Mouse (Mus musculus) CH12.LX (cell line): Measurements from ENCODE around the gene Msi2. TPM values are rescaled to one million over a fixed set of nuclear protein-coding genes. Genes with fewer than 3 reads are reported as not detected.

Experiments used
- DNase-seq: peaks from one replicate; pipeline ENCODE4 v3.0.0-alpha.2; 2013; ENCODE audit errors: extremely low read depth
- H3K27ac ChIP-seq: 2 replicates; pipeline ENCODE4 v1.5.1; 2012; ENCODE audit warnings: low read depth, mild to moderate bottlenecking, control low read depth, moderate library complexity; ENCODE audit not compliant: insufficient read depth
- H3K27me3 ChIP-seq: replicated peaks from 2 replicates; pipeline ENCODE3; 2012; ENCODE audit warnings: inconsistent platforms
- H3K36me3 ChIP-seq, 2 experiments: replicated peaks in 1 of 2; 2 replicates each; pipeline versions ENCODE3 to v1.6.1; 2012; ENCODE audit warnings: inconsistent platforms in 1 of 2, low read length in 1 of 2, mild to moderate bottlenecking in 1 of 2, mixed read lengths in 1 of 2, moderate library complexity in 1 of 2; ENCODE audit not compliant: control insufficient read depth in 1 of 2, insufficient read depth in 1 of 2
- H3K4me1 ChIP-seq, 2 experiments: 2 replicates each; pipeline ENCODE4 v1.6.1; 2012; ENCODE audit warnings: inconsistent platforms in 1 of 2, moderate library complexity in 1 of 2; ENCODE audit not compliant: insufficient read depth in 2 of 2, control insufficient read depth in 1 of 2
- H3K4me2 ChIP-seq: 2 replicates; pipeline ENCODE4 v1.6.1; 2012; ENCODE audit warnings: low read depth, mild to moderate bottlenecking, control low read depth; ENCODE audit not compliant: poor library complexity, insufficient read depth, severe bottlenecking
- H3K4me3 ChIP-seq, 3 experiments: fragments of 150-350 bp in 1 of 3; sonication (generic) in 1 of 3; replicated peaks in 1 of 3; 2 replicates each; pipeline versions ENCODE3 to v1.5.1; 2011 to 2012; ENCODE audit warnings: low read depth in 2 of 3, low read length in 2 of 3, mild to moderate bottlenecking in 2 of 3, moderate library complexity in 2 of 3, control low read depth in 1 of 3, improper control_type of control experiment in 1 of 3, inconsistent platforms in 1 of 3, mixed read lengths in 1 of 3; ENCODE audit not compliant: poor library complexity in 1 of 3
- H3K79me2 ChIP-seq: replicated peaks from 2 replicates; pipeline ENCODE4 v1.6.1; 2012; ENCODE audit warnings: mild to moderate bottlenecking, moderate library complexity; ENCODE audit not compliant: control insufficient read depth, poor library complexity, insufficient read depth, severe bottlenecking; ENCODE audit errors: extremely low read depth
- H3K9ac ChIP-seq: 2 replicates; pipeline ENCODE4 v1.6.1; 2012; ENCODE audit warnings: low read depth, mild to moderate bottlenecking, control low read depth, moderate library complexity; ENCODE audit not compliant: insufficient read depth
- H3K9me3 ChIP-seq: replicated peaks from 2 replicates; pipeline ENCODE3; 2012; ENCODE audit warnings: low read length, inconsistent platforms, mixed read lengths
- BHLHE40 ChIP-seq: IDR thresholded peaks from 2 replicates; pipeline ENCODE4 v1.6.1; 2011; ENCODE audit warnings: mild to moderate bottlenecking, low read depth, low read length, improper control_type of control experiment
- CTCF ChIP-seq, 2 experiments: IDR thresholded peaks in 1 of 2; conservative IDR thresholded peaks in 1 of 2; 2 replicates each; pipeline ENCODE4 v1.5.1; 2011 to 2012; ENCODE audit warnings: low read depth in 2 of 2, low read length in 2 of 2, improper control_type of control experiment in 1 of 2, inconsistent platforms in 1 of 2, mild to moderate bottlenecking in 1 of 2, moderate library complexity in 1 of 2
- EP300 ChIP-seq: IDR thresholded peaks from 2 replicates; pipeline ENCODE4 v1.6.1; 2011; ENCODE audit warnings: low read length, improper control_type of control experiment
- GABPA ChIP-seq: IDR thresholded peaks from 2 replicates; pipeline ENCODE4 v1.6.1; 2012; ENCODE audit warnings: low read depth, low read length, improper control_type of control experiment, inconsistent platforms; ENCODE audit not compliant: insufficient replicate concordance
- HCFC1 ChIP-seq: IDR thresholded peaks from 2 replicates; pipeline ENCODE4 v1.6.1; 2012; ENCODE audit warnings: low read depth, mild to moderate bottlenecking, inconsistent platforms, low read length, improper control_type of control experiment
- IRF4 ChIP-seq: IDR thresholded peaks from 2 replicates; pipeline ENCODE4 v1.6.1; 2014; ENCODE audit warnings: low read depth, mild to moderate bottlenecking, inconsistent platforms, low read length, improper control_type of control experiment
- JUN ChIP-seq: IDR thresholded peaks from 2 replicates; pipeline ENCODE4 v1.6.1; 2011; ENCODE audit warnings: low read depth, mild to moderate bottlenecking, low read length, improper control_type of control experiment, moderate library complexity; ENCODE audit not compliant: insufficient read depth
- JUND ChIP-seq: conservative IDR thresholded peaks from 2 replicates; pipeline ENCODE4 v1.6.1; 2011; ENCODE audit warnings: low read depth, low read length, improper control_type of control experiment
- KAT2A ChIP-seq: IDR thresholded peaks from 2 replicates; pipeline ENCODE4 v1.6.1; 2012; ENCODE audit warnings: low read length, improper control_type of control experiment, inconsistent platforms; ENCODE audit not compliant: insufficient replicate concordance
- MEF2A ChIP-seq: IDR thresholded peaks from 2 replicates; pipeline ENCODE4 v1.6.1; 2014; ENCODE audit warnings: low read depth, mild to moderate bottlenecking, inconsistent platforms, low read length, improper control_type of control experiment, borderline replicate concordance
- MXI1 ChIP-seq: IDR thresholded peaks from 2 replicates; pipeline ENCODE4 v1.6.1; 2011; ENCODE audit warnings: mild to moderate bottlenecking, low read depth, low read length, improper control_type of control experiment
- MYC ChIP-seq: IDR thresholded peaks from 2 replicates; pipeline ENCODE4 v1.6.1; 2011; ENCODE audit warnings: low read depth, mild to moderate bottlenecking, improper control_type of control experiment, low read length
- NELFE ChIP-seq: IDR thresholded peaks from 2 replicates; pipeline ENCODE4 v1.6.1; 2011; ENCODE audit warnings: low read depth, low read length, improper control_type of control experiment
- POLR2A ChIP-seq: IDR thresholded peaks from 2 replicates; pipeline ENCODE4 v1.6.1; 2011; ENCODE audit warnings: low read depth, mild to moderate bottlenecking, improper control_type of control experiment, low read length
- POLR2AphosphoS2 ChIP-seq: IDR thresholded peaks from 2 replicates; pipeline ENCODE4 v1.6.1; 2011; ENCODE audit warnings: low read depth, low read length, improper control_type of control experiment
- RAD21 ChIP-seq: IDR thresholded peaks from 2 replicates; pipeline ENCODE4 v1.6.1; 2011; ENCODE audit warnings: low read depth, mild to moderate bottlenecking, low read length, improper control_type of control experiment, moderate library complexity
- RCOR1 ChIP-seq: conservative IDR thresholded peaks from 2 replicates; pipeline ENCODE4 v1.6.1; 2012; ENCODE audit warnings: low read depth, mild to moderate bottlenecking, inconsistent platforms, low read length, improper control_type of control experiment
- SMC3 ChIP-seq: IDR thresholded peaks from 2 replicates; pipeline ENCODE4 v1.6.1; 2011; ENCODE audit warnings: low read depth, low read length, improper control_type of control experiment
- TCF12 ChIP-seq: IDR thresholded peaks from 2 replicates; pipeline ENCODE4 v1.6.1; 2014; ENCODE audit warnings: low read depth, mild to moderate bottlenecking, inconsistent platforms, low read length, improper control_type of control experiment
- USF2 ChIP-seq: conservative IDR thresholded peaks from 2 replicates; pipeline ENCODE4 v1.6.1; 2011; ENCODE audit warnings: low read depth, low read length, improper control_type of control experiment
- ZC3H11A ChIP-seq: IDR thresholded peaks from 2 replicates; pipeline ENCODE4 v1.6.1; 2012; ENCODE audit warnings: low read depth, mild to moderate bottlenecking, inconsistent platforms, low read length, improper control_type of control experiment
- ZKSCAN1 ChIP-seq: IDR thresholded peaks from 2 replicates; pipeline ENCODE4 v1.6.1; 2012; ENCODE audit warnings: low read depth, inconsistent platforms, low read length, improper control_type of control experiment, borderline replicate concordance
- ZMIZ1 ChIP-seq: IDR thresholded peaks from 2 replicates; pipeline ENCODE4 v1.6.1; 2012; ENCODE audit warnings: low read depth, mild to moderate bottlenecking, inconsistent platforms, low read length, improper control_type of control experiment
- ZNF384 ChIP-seq: IDR thresholded peaks from 2 replicates; pipeline ENCODE4 v1.6.1; 2012; ENCODE audit warnings: low read depth, low read length, improper control_type of control experiment, inconsistent platforms
- dilution Hi-C: fragments of 300-500 bp; cut with MboI; formaldehyde crosslinking; loops from 2 replicates; pipeline ENCODE4 v1.14.3; 2020; ENCODE audit warnings: low sequenced_read_pairs; ENCODE audit not compliant: extremely low pct_unique_long_range_greater_than_20kb, extremely low pct_ligation_motif_present
- in situ Hi-C: fragments of 300-500 bp; cut with MboI; formaldehyde crosslinking; loops from 3 replicates; pipeline ENCODE4 v1.14.3; 2019; ENCODE audit warnings: low sequenced_read_pairs, low pct_ligation_motif_present, low pct_unique_long_range_greater_than_20kb, mixed read lengths
- polyA plus RNA-seq: library from polyadenylated mRNA; unstranded; fragments of >175 nt; gene quantifications from 2 replicates; pipeline ENCODE4 v1.2.1, GENCODE M21; 2012; ENCODE audit warnings: low read depth; ENCODE audit not compliant: insufficient read length
- total RNA-seq, 2 experiments: library from RNA; depleted of rRNA; stranded (reverse); fragments of 300-350 nt in 1 of 2; fragments of >200 nt in 1 of 2; gene quantifications; 2 replicates each; pipeline ENCODE4 v1.2.3; 2012 to 2014

Msi2 gene
- total and polyA plus RNA-seq, 3 experiments = 40.3 to 73.1 (median 52.6) TPM

- Histone ChIP-seq H3K4me2 (no peak overlapping the region), H3K9ac (no peak overlapping the region), H3K36me3 (peaks cover 28 to 71% of the 10 kb centered on the region in 2 experiments), H3K9me3 (no peaks in the 10 kb centered on the region), H3K27ac (no peak overlapping the region), H3K79me2 (no peaks in the 10 kb centered on the region), H3K4me3 (no peak overlapping the region), H3K4me1 (peaks cover 3 to 15% of the 10 kb centered on the region in 2 experiments; a peak in 3 of 4 replicates), H3K27me3 (no peaks in the 10 kb centered on the region)
- TF ChIP-seq HCFC1 = no peak
- TF ChIP-seq SMC3 = no peak
- TF ChIP-seq BHLHE40 = no peak
- no peak for TF ChIP-seq USF2
- no peak for TF ChIP-seq IRF4
- no peak for TF ChIP-seq RCOR1
- dilution Hi-C loops = no loop called here
- peak; percentile 39 for DNase-seq
- in situ Hi-C loops = no loop called here
These were observed 370.3 kb downstream of the Msi2 start for GRCm38 (mm10) chr11:88348056-88348455.

- Histone ChIP-seq H3K4me1 (peaks cover 3 to 15% of the 10 kb centered on the region in 2 experiments; a peak in 3 of 4 replicates), H3K27me3 (no peaks in the 10 kb centered on the region), H3K4me2 (no peak overlapping the region), H3K27ac (no peak overlapping the region), H3K36me3 (peaks cover 19 to 59% of the 10 kb centered on the region in 2 experiments), H3K4me3 (no peak overlapping the region)
- DNase-seq = no peak
- dilution Hi-C loops = no loop called here
- TF ChIP-seq ZNF384 (no peak), GABPA (no peak), JUN (no peak), JUND (no peak), MEF2A (no peak), KAT2A (no peak), TCF12 (no peak), HCFC1 (no peak), POLR2A (no peak)
- TF ChIP-seq, all 38 proteins: peak for 0
- in situ Hi-C loops = no loop called here
- Histone ChIP-seq H3K79me2 (no peaks in the 10 kb centered on the region), H3K9ac (no peak overlapping the region), H3K9me3 (no peaks in the 10 kb centered on the region)
These were observed 372.2 kb downstream of the Msi2 start for GRCm38 (mm10) chr11:88346066-88346465.

DNA sequence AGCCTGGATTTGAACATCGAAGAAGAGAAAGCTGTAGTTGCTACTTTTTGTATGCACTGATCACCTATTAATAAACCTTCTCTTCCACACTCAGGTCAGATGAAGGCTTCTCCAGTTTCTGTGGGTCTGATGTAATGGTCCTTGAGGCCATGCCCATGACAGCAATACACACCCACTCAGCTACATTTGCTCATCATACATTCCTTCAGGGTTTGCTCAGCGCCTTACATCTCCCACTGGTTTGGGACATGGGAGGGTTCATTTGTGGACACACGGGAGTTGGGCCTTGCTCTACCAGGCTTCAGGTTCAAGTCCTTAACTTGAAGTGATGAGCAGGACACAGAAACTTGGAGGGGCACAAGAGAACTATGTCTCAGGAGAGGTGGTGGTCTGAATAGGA lies 380.4 kb downstream of the Msi2 start:
- TF ChIP-seq RCOR1 = no peak
- TF ChIP-seq POLR2AphosphoS2 = no peak
- TF ChIP-seq TCF12 = no peak
- no peak for TF ChIP-seq SMC3
- no peak for TF ChIP-seq ZKSCAN1
- no peak for TF ChIP-seq POLR2A
- no peak for TF ChIP-seq EP300
- no peak for TF ChIP-seq GABPA
- TF ChIP-seq CTCF (conservative IDR thresholded peaks at IDR 0.05 in 1 of 2, IDR thresholded peaks at IDR 0.05 in 1 of 2; ENCODE audit: low read depth in 2 of 2, low read length in 2 of 2) = no peak
- TF ChIP-seq RAD21 = no peak
- no peak for TF ChIP-seq JUN
- TF ChIP-seq NELFE = no peak
- TF ChIP-seq ZC3H11A = no peak
- no peak for TF ChIP-seq MXI1
- no peak for TF ChIP-seq ZMIZ1
- TF ChIP-seq MYC = no peak
- no peak overlapping the region for H3K4me3 ChIP-seq
- no peak overlapping the region for H3K4me2 ChIP-seq
- no peak overlapping the region for H3K9ac ChIP-seq
- in situ Hi-C loops (no loop called here), dilution Hi-C loops (no loop called here)
- DNase-seq = no peak
- no peaks in the 10 kb centered on the region for H3K79me2 ChIP-seq
- H3K27me3 ChIP-seq = no peaks in the 10 kb centered on the region
- H3K4me1 ChIP-seq = no peaks in the 10 kb centered on the region
- H3K27ac ChIP-seq = no peak overlapping the region
- no peaks in the 10 kb centered on the region for H3K9me3 ChIP-seq
- peaks cover 12 to 38% of the 10 kb centered on the region in 2 experiments for H3K36me3 ChIP-seq
